Mouse (Mus musculus): ENCODE results near the gene Rraga.
A peak's percentile ranks its signal among the peaks of the same experiment; 100 is the strongest.

Rraga gene

DNA sequence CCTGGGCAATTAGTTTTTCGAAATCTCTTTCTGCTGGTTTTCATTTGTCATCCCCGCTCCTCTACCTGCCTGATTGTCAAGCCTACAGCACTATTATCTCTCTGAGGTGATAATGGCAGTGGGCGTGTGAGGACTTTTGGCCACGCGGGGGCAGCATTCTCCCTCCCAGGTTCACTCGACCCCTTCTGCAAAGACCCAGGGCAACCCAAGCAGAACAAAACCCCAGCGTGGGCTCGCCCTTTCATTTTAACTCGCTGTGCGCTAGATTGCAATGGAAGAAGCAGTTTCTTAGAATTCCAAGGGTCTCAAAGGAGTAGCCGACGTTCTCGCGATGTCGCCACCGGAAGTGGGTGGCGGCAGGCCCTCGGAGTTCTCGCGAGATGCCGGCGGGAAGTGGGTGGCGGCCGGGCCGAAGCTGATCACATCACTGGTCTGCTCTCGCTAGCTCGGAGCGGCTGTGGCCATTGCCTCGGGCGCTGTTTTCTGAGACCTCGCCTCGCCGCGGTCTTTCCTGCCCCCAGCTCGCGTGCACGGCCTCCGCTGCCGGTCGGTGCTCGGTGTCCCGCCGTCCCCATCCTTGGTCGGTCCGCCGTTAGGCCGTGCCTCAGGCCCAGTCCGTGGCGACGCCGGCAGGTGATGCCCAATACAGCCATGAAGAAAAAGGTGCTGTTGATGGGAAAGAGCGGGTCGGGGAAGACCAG is at the start of gene Rraga:
Rraga (plus strand) TSS at position 386 of the 701 bp plus-strand sequence.
- DNase-seq: peak; percentile 97

DNA sequence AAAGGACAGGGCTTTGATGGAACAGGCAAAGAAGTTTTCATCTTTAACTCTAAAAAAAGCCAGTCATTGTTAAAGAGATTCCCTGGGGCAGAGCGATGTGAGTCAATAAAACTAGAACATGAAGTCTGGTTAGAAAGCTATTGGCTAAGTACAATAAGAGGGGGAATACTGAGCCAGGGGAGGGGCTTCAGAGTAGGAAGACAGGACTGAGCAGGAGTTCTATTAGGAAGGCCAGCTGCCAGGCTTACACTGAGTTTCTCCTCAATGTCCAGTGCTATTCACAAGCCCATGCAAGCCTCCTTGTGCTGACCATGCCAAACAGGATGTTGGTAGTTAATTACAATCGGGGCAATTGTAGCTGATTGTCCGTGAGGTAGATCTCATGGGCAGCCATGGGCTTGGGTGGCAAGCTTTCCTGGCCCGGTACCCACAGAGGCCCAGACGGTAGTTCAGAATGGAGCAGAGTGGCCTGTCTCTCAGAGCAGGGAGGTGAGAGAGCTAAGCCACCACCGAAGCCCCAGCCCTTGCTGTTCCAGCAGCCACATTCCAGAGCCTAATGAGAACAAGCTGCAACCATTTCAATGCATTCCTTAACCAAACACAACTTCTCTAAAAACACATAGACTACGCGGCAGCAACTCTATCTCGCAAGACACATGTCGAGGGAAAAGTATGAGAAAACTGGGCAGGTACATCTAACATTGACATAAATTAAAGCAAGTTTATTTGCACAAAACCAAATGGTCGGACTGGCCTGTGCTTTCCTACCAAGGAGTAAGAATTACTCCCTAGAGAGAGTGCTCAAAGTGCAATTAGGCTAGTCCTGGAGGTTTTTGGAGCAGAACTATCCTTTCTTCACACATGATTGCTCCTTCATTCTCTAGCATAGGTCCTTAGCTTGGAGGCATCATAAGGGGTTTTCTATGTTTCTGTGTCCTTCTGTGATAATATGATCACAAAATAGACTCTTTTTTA is 48.0 kb upstream of the Rraga start:
- DNase-seq: peak; percentile 23

DNA sequence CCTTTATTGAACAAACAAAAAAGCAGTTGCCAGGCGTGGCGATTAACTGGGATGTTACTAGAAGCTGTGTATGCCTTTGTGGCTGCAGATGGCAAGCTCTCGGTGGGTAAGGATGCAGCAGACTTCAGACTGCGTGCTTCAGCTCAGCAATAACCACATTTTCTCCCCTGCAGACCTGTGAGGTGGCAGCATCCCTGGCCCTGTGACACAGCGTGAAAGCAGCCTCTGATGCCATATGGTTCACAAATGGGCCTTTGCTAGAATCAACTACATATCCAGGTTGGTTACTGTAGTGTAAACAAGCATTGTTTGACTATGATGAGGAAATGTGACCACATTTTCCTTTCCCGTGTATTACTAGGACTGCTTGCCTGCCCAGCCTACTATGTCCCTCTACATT is 46.3 kb upstream of the Rraga start:
- no peak for DNase-seq

DNA sequence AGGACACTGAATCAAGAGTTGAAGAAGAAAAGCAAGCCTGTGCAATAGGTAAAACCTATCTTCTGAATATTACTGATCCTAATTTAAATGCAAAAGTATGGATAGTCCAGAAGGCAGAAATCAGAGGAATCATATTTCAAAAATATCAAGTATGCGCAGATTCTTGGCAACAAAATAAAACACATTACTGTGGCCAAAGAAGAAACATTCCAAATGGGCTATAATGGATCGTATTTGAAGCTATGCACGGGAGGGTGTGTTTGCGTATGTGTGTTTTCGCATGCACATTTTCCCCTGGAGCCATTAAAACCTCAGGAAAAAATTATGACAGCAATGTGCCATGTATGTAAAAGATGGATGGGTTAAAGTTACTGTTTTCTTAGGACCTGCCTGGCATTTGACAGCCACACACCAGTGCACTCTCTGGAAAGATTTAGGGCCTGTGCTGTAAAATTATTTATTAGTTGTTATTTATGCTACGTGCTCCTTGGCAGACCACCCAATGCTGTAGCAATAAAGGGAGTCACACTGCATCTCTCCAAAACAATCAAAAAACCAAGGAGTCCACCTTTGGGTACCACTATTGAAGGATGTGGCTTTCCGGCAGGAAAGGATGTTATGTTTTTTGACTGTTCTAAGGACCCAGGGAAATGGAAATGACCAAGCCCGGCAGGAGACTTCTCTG is 41.9 kb upstream of the Rraga start:
- DNase-seq: no peak

DNA sequence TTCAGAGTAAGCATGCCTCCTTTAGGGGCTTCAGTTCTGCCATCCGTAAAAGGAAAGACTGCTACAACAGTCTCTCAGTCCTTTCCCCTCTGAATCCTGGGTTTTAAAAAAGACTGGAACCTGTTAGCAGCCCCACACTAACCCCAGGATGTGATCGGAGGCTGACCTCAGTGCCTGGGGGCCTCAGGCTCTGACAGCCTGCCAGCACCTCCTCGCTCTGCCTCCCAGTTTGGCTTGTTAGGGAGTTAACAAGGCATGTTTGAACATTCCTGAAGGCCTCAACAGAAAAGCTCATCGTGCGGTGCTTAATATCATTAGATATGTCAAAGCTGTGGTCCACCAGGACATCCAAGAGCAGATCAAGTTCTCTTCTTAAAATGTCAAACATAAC is 41.4 kb upstream of the Rraga start:
- DNase-seq: no peak

DNA sequence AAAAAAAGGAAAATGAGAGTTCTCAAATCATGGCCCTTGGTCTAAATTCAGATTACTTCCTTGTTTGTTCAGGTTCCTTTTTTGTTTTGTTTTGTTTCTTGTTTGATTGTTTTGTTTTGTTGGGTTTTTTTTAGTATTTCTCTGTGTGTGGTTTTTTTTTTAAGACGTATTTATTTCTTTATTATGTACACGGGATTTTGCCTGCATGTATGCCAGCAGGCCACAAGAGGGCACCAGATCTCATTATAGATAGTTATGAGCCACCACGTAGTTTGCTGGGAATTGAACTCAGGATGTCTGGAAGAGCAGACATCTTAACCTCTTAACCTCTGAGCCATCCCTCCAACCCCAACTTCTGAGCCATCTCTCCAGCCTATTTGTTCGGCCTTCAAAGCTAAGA is 37.5 kb upstream of the Rraga start:
- peak; percentile 18 for DNase-seq

DNA sequence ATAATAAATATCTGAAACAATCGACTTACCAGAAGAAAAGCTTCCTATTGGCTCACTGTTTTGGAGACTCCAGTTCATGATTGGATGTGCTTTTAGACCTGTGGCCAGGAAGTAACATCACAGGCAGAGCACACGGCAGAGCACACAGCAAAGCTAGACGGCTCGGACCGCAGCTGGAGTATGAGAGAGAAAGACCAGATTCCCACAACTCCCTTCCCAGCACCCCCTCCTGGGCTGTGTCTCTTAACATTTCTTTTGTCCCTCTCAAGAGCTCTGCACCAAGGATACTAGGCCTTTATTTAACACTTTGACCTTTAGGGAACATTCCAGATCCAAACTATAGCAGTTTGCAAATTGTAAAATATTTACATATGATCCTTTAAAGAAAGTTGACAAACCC is 36.5 kb upstream of the Rraga start:
- no peak for DNase-seq

DNA sequence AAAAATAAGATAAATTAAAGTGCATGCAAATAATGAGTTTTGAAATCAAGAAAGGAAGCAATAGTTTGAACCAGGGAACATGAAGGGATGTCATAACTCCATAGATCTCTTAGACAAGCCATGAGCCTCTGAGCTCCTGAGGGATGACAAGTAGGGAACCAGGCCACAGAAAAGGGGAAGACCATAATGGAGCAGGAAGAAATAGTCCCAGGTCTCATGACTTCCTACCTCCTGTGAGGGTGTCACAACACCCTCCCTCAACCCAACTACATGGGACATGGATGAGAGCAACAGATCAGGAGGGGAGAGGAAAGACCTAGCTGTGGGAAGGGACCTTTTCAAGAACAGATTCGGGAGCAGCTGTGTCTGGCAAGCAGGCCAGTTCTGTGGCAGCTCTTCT is 33.9 kb upstream of the Rraga start:
- DNase-seq: no peak

DNA sequence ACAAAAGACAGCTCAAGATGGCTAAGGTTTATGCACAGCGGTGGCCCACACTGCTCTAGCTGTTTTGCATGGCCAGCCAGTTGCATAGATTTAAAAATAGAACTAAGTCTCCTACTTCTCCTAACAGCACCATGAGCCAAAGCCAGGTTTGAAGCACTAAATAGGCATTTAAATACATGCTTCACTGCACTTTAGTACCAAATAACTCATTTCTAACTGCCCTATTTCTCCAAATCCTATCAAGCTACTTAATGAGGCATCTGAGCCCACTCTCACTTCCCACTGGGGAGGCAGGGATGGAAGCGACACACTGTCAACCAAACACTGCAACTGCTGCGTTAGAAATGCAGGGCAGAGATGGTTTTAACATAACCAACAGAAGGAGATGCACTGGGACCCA is 31.5 kb upstream of the Rraga start:
- no peak for DNase-seq

DNA sequence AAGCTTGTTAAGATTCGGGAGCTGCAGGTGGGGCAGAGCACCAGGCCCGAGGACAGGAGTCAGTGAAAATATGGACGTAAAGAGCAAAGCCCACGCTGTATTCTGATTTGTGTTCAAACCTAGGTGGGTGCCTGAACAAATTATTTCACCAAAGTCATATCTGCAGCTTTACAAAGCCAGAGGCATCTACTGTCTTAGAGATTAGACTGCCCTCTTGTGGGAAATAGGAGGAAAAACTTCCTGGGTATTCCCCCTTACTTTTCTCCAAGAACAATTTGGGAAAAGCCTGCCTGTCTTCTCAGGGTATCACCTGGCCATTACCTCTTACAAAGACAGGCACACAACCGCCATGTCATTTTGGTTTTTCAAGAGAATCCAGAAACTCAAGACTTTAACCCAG is 29.9 kb upstream of the Rraga start:
- peak; percentile 5 for DNase-seq

DNA sequence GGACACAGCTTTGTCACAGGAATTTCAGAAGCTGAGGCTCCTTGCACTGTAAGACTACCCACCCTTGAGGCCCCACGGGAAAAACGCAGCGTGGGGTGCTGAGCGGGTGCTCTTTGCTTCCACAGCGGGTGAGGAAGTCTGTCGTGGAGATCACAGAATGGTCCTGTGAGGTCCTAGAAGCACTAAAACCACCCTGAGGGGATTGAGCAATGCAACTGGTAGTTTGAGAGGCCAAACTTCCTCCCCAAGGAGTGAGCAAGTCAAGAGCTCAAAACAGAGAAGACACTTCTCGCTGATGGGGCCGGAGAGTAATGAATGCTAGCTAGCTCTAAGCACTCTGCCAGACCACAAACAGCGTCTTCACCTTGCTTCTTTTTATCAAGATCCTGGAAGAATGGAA is 27.1 kb upstream of the Rraga start:
- DNase-seq: no peak

DNA sequence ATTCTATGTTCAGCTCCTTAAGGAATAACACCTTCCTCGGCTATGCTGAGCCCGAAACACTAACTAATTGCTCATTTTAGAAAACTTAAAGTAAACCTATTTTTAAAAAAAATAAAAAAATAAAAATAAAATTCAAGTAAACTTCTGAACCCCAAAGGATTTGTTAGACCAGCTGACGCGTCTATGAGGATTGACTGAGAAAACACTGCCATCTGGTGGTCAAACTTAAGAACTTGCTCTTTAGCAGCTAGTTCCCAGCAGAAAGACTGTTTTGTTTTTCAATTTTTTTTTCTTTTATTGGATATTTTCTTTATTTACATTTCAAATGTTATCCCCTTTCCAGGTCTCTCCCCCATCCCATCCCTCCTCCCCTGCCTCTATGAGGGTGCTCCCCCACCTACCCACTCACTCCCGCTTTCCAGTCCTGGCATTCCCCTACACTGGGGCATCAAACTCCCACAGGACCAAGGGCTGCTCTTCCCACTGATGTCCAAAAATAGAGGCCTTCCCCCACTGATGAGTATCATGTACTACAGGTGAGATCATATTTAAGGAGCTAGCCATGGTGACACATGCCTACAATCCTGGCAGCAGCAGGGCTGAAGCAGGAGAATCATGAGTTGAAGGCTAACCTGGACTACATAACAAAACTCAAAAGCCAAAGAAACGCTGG is 20.3 kb upstream of the Rraga start:
- no peak for DNase-seq

DNA sequence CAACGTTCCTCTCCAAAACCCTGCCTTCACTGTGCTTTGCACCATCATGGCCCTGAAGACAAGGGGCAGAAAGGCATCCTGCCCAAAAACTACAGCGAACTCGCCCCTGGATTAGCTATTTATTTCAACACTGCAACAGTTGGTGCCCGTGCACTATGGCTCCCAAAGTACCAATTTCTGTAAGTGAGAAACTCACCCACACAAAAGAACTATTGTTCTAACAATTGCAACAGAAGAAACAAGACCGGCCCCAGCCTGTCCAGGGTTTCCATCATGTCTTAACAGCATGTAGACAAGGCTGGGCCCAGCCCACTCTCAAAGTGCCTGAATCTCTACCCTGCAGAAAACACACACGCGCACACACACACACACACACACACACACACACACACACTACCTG is 18.1 kb upstream of the Rraga start:
- DNase-seq: no peak

DNA sequence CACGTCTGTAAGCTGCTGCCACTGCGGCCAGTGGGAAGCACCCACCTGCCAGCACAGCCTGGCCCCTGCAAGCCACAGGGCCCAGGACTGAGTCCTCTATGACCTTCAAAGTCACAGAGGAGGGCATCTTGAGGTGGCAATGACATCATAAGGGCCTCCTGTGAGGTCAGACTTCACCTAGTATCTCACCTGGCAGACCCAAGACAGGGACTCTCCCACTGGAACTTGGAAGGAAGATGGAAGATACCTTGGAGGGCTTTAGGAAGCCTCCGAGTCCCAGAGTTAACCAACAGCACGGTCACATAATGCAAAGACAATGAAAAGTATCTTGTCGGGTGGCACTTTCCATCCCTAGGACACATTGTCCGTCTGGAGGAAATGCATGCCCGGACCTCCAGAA is 17.2 kb upstream of the Rraga start, which contains the start of gene Saxo1:
Saxo1 (minus strand) TSS at position 101 of the 400 bp plus-strand sequence.
- DNase-seq: no peak

DNA sequence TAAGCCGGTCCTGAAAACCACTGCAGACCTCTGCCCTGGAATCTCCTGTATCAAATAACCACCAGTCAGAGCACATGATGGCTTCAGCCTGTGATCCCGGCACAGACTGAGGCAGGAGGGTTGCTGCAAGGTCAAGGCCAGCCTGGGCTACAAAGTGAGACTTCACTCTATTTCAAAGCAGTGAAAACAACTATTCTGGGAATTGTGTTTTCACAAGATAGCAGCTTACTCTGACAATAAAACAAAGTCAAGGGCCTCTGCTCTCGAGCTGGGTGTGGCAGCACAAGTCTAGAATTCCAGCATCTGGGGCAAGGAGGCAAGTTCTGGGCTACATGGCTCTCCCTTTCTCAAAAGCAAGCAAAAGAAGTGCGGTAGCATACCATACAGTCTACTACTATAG is 16.5 kb upstream of the Rraga start:
- no peak for DNase-seq

DNA sequence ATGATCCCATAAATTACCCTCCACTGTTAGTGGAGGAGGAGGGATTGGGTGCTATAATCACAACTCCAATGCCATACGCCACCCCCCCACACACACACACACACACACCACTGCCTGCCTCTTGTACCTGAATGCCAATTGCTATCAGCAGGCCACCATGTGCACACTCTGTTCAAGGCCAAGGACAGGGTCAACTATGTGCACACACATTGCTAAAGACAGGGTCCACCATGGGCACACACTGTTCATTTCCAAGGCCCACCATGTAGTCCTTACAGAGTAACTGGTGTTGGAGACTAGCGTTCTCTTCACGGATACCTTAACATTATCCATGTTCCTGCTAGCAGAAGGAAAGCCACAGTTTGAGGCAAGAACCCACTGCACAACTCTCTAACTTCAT is 14.4 kb upstream of the Rraga start:
- DNase-seq: no peak

DNA sequence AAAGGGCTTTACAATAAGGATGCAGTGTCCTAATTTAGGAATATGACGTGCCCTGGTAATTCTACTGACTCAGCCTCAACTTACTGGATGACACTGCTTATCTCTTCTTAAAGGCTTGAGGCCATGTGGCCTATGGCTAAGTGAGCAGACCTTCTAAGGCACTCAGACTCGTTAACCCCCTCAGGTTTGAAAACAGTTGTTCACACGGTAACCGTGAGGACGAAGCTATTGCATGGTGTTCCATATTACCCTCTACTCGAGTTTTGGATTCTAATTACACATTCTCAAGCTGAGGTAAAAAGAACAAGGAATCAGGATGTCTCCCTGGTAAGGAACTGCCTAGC is 557 bp upstream of the Rraga start:
- DNase-seq: no peak

DNA sequence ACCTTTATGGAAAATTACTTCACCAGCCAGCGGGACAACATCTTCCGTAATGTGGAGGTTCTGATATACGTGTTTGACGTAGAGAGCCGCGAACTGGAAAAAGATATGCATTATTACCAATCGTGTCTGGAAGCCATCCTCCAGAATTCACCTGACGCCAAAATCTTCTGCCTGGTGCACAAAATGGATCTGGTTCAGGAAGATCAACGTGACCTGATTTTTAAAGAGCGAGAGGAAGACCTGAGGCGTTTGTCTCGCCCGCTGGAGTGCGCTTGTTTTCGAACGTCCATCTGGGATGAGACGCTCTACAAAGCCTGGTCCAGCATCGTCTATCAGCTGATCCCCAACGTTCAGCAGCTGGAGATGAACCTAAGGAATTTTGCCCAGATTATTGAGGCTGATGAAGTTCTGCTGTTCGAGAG is 663 bp downstream of the Rraga start:
- peak; percentile 21 for DNase-seq

DNA sequence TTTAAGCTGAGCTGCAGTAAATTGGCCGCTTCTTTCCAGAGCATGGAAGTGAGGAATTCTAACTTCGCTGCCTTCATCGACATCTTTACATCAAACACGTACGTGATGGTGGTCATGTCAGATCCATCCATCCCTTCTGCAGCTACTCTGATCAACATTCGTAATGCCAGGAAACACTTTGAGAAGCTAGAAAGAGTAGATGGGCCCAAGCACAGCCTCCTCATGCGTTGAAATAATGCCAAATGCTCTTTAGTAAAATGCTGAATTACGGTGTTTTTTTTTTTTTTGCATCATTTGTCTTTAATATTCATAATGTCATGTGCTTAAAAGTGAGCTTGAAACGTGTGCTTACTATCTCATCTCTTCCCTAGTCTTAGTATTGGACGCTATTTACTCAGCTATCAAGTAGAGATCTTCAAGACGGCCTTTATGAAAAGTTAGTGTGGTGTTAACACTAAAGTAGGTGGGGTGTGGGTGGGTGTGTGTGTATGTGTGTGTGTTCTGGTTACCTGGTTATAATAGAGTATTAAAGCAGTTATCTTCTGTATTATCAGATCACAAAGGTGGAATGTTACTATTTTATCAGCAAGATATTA is 1.3 kb downstream of the Rraga start:
- no peak for DNase-seq

DNA sequence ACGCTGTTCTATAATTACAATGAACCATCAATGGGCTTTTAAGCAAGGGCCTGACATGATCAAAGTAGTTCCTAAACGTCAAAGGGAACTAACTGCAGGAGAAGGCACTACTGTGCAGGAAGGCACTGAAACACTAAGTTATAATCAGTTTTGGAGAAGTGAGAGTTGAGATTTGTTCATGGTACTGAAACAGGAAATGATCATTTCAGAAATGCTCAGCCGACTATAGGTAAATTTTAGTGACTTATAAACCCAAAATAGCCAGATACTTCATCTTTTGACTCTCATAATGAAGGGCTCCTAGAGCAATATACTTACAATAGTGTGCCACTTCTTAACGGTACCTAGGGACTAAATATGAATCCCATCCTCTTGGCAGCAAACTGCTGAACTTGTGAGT is 4.6 kb downstream of the Rraga start:
- DNase-seq: no peak

DNA sequence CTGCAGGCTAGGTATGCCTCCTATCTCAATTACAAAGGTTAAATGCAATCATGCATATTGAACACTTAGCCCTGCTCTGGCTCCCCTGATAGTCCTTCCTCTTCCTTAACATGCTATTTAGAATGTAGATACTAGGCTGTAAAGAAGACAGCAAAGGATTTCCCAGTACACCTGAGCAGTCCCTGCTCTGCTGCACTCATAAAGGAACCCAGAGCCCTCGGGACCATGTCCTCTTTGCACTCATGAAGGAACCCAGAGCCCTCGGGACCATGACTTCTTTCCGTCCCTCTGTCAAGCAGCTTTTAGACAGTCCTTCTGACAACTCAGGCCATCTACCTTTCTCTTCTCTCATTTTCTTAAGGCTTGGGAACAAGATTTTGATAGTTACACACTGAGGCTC is 5.1 kb downstream of the Rraga start:
- DNase-seq: no peak

DNA sequence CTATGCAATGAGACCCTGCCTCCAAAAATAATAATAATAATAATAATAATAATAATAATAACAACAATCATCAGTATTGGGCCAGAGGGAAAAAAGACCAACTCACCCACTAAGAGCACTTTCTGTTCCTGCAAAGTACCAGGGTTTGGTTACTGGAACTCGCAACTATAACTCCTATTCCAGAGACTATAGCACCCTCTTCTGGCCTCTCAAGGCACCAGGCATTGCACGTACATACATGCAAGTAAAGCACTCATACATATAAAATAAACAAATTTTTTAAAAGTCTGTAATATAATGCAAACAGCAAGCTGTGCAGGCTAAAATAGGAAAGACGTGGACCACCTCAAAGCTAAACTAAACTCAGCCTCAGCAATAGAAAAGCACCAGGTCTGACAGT is 12.8 kb downstream of the Rraga start:
- no peak for DNase-seq

DNA sequence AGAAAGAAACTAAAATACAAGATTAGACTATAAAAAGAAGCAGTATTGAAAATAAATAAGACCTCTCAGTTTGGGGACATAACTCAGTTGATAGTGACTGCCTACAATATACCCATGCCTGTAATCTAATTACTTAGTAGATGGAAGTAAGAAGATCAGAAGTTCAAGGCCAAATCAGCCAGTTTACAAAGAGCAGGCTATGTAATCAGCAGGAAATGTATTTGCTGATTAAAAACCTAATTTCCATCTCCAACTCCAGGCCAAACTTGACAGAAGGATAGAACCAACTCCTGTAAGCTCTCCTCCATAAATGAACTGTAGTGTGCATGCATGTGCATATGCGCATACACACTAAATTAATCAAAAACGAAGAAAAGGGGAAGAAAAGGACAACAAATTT is 15.8 kb downstream of the Rraga start:
- no peak for DNase-seq

Measured in kidney, adult 18-20 months (tissue).